Mouse (Mus musculus) heart, adult 10 weeks (tissue): ENCODE measurements around the gene Fam120c. TPM values are rescaled to one million over a fixed set of nuclear protein-coding genes. Genes with fewer than 3 reads are reported as not detected.

Experiments
- polyA plus RNA-seq: library from polyadenylated mRNA; stranded (reverse); fragments of 350-450 nt; fragmentation: Illumina TruSeq; extraction: RNeasy Lipid Tissue Mini Kit (QIAGEN cat#74804); gene quantifications from one replicate; pipeline ENCODE4 v1.2.3, GENCODE M21; 2014; ENCODE audit warnings: low read depth, low replicate concordance

Fam120c gene
- polyA plus RNA-seq = 7.6 TPM

DNA sequence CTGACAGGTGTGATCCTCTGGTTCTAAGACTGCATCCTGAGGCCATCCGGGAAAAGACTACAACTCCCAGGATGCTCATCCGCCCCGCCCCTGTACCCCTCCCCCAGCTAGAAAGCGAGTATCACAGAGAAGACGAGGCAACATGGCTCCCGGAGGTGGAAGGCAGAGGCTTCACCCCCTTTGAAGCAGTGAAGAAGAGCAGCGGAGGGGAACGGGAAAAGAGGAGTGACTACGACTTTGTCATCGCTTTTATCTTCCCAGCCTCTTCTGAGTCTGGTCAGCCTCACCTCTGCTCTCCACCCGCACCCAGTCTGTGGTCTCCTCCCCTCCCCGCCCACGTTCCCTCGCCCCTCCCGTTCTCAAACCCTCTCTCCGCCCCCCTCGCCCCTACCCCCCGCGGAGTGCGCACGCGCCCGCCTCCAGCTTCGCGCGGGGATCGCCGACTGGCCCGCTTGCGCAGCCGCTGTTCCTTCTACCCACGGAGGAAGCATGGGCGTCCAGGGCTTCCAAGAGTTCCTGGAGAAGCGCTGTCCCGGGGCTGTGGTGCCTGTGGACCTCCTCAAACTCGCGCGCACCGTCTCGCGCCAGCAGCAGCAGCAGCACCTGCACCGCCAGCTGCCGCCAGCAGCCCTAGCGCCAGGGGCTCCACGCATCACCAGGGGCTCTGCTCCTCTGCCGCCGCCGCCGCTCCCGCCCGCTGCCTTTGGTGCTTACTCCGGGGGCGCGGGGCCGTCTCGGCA, at the start of gene Fam120c:
TSS of gene Fam120c (plus strand) at position 415 of the 740 bp plus-strand sequence.

GRCm38 (mm10) chrX:151520458-151521322, 176.7 kb downstream of the Fam120c start, which contains the start of gene Phf8:
Gene Phf8, plus strand, starts transcription at chrX:151520672.

Other genes starting within 250 kb of the Fam120c start
- gene Tsr2, start 247.6 kb upstream of the Fam120c start, polyA plus RNA-seq = 13.3 TPM
- 0.08 TPM for gene Wnk3, start 146.1 kb upstream of the Fam120c start, polyA plus RNA-seq
- 11.7 TPM for gene Phf8, start 176.5 kb downstream of the Fam120c start, polyA plus RNA-seq